Mouse (Mus musculus) liver, embryonic 18 days (tissue): ENCODE results near the gene Gm5767. TPM values are rescaled to one million over a fixed set of nuclear protein-coding genes. Genes with fewer than 3 reads are reported as not detected.

Experiments used
- polyA plus RNA-seq: library from polyadenylated mRNA; depleted of rRNA; stranded (reverse); fragments of >200 nt; gene quantifications from 2 replicates; pipeline ENCODE4 v1.2.3, GENCODE M21; 2012; rRNA removed

The Gm5767 gene
- 0.17 and 0.22 TPM in 2 replicates for polyA plus RNA-seq

GRCm38 (mm10) chr16:8680470-8680869, at the start of gene Gm5767:
Gene Gm5767, plus strand, starts transcription at chr16:8680770.

GRCm38 (mm10) chr16:8637217-8638051, 43.1 kb upstream of the Gm5767 start, which contains the start of the genes Pmm2 and Tmem186:
Gene Pmm2, plus strand, starts transcription at chr16:8637674.
Gene Tmem186, minus strand, starts transcription at chr16:8637712.

DNA sequence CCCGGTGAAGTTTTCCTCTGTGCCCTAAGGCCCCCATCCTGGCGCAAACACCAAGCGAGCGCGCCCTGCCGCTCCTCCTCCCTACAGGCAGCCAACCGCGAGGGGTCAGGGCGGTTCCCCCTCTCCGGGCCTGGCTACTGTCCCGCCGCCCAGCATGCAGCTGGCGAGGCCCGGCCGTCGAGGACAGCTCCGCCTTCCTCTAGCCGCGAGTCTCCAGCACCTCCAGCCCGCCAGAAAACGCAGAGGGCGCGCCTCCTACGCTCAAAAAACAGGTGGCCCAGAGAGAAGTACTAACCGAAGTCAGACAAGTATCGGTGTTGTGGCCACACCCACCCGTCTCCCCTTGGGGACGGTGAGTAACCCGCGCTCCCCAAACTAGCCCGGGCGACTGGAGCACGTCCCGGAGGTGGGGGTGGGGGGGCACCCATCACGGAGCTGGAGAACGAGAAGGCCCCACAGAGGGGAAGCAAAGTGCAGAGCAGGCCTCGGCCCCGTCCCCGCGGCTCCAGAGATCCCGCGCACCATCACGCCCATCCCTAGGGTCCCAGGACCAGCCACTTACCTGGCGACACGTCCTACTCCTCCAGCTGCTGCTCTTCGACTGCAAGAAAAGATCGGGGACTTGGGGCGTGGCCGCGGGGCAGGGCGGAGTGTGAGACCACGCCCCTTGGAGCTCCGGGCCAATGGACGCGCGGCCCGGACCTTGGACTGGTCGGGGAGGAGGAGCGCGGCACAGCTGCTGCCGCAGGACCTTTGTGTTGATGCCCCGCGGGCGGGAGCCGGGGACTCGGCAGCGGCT, 8.8 kb upstream of the Gm5767 start, which contains the start of gene Carhsp1:
Carhsp1 (minus strand) TSS at position 605 of the 799 bp plus-strand sequence.

Other genes starting within 250 kb of the Gm5767 start
- 8.5 and 8.6 TPM in 2 replicates for gene Mettl22, start 210.0 kb upstream of the Gm5767 start, polyA plus RNA-seq
- gene Abat, start 167.3 kb upstream of the Gm5767 start, polyA plus RNA-seq, result 28.9 and 33.7 TPM in 2 replicates
- 24.3 and 25.6 TPM in 2 replicates for gene Pmm2, start 43.1 kb upstream of the Gm5767 start, polyA plus RNA-seq
- 6.1 and 6.8 TPM in 2 replicates for gene Tmem186, start 43.1 kb upstream of the Gm5767 start, polyA plus RNA-seq
- gene Carhsp1, start 8.6 kb upstream of the Gm5767 start, polyA plus RNA-seq, result 43.1 and 44.7 TPM in 2 replicates
- gene Usp7, start 111.5 kb downstream of the Gm5767 start, polyA plus RNA-seq, result 33.4 and 39.4 TPM in 2 replicates
- 11.8 and 12.5 TPM in 2 replicates for gene 1810013L24Rik, start 149.3 kb downstream of the Gm5767 start, polyA plus RNA-seq